Mouse (Mus musculus) heart, adult 2 months (tissue): ENCODE measurements around the gene Gipc2.

Experiments
- CTCF ChIP-seq: fragments of 200-600 bp; IDR thresholded peaks from 2 replicates; pipeline ENCODE4 v1.8.1; 2022; ENCODE audit warnings: antibody characterized with exemption, mild to moderate bottlenecking, moderate library complexity
- POLR2A ChIP-seq: fragments of 200-500 bp; IDR thresholded peaks from 2 replicates; pipeline ENCODE4 v1.6.1; 2011; ENCODE audit warnings: mild to moderate bottlenecking, low read depth, low read length, control low read depth; ENCODE audit not compliant: insufficient read depth

DNA sequence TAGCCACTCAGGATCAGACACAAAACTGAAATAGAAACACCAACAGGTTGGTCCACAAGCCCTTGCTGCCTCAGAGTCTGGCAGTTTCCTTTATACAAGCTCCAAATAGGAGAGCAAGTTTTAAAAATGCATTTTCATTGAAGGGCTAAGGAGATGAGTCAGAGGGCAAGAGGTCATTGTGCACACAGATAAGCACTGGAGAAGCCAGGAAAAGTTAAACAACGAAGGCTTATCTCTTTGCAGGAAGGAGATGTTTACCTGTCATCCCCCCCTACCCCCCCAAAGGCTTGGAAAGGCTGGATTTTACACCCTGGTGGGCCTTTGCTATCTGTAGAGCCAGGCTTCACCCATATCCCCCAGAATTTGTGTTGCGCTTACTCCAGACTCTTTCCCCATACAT is 5.2 kb upstream of the Gipc2 start:
- no peak for TF ChIP-seq POLR2A
- no peak for TF ChIP-seq CTCF
